Mouse (Mus musculus): Measurements from ENCODE around the gene Aif1.

Gene Aif1

DNA sequence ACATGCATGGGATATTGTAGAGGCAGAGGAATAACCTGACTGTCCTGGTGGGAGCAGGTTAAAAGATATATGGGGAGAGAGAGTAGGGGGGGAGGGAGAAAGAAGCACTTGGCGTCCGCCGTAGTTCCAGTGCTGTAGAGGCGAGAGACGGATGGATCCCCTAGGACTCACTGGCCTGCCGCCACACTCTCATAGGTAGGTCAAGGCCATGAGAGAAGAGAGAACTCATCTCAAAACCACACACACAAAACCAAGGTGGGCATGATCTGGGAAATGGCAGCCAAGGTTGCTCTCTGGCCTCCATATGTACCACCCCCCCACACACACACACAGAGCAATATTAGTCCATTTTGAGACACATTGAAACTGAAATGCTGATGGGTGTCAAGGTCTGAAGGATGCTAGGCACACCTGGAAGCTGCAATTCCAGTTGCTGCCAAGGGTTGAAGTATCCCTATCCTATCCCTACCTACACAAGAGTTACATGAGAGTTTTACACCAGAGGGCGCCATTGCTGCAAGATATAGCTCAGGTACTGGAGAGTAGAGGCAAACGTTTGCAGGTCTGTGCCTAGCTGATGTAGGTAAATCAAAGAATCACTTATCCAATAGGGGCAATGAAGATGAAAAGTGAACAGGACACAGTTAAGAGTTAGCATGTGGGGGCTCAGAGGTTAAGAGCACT is 9.4 kb downstream of the Aif1 start:
- DNase-seq (ENCODE audit: low read depth, low spot score), result peak; percentile 93

- peak; percentile 25 for DNase-seq (ENCODE audit: low read depth, low spot score)
These were observed 10.3 kb downstream of the Aif1 start for GRCm38 (mm10) chr17:35165451-35166155.

GRCm38 (mm10) chr17:35164568-35165450 is 11.1 kb downstream of the Aif1 start, which contains the start of gene Prrc2a:
Prrc2a (minus strand) TSS chr17:35164897.
- DNase-seq (ENCODE audit: low read depth, low spot score), result peak; percentile 99

DNA sequence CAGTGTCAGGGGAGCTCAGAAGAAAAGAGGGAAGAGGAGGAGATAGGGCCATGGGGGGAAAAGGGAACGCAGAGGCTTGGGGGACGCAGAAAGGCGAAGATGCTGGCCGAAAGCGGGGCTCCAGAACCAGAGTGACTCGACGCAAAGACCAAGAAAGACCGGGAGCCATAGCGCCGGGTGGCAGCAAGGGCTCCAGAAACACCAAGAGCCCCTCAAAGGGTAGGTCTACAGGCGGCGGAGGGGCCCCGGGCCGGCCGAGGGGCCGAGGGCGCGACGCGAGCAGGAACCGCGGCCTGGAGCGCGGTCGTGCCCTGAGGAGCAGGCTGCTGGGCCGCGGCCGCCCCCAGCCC is 11.7 kb downstream of the Aif1 start:
- DNase-seq (ENCODE audit: low read depth, low spot score), result no peak

- peak; percentile 26 for DNase-seq (ENCODE audit: low read depth, low spot score)
These were observed 12.4 kb downstream of the Aif1 start for GRCm38 (mm10) chr17:35163326-35164081.

GRCm38 (mm10) chr17:35162730-35163129 is 13.1 kb downstream of the Aif1 start:
- no peak for DNase-seq (ENCODE audit: low read depth, low spot score)

GRCm38 (mm10) chr17:35162121-35162520 is 13.7 kb downstream of the Aif1 start:
- DNase-seq (ENCODE audit: low read depth, low spot score), result no peak

GRCm38 (mm10) chr17:35161421-35161820 is 14.4 kb downstream of the Aif1 start:
- DNase-seq (ENCODE audit: low read depth, low spot score), result no peak

GRCm38 (mm10) chr17:35159638-35160037 is 16.2 kb downstream of the Aif1 start:
- no peak for DNase-seq (ENCODE audit: low read depth, low spot score)

- no peak for DNase-seq (ENCODE audit: low read depth, low spot score)
These were observed 16.8 kb downstream of the Aif1 start for GRCm38 (mm10) chr17:35158850-35159593.

DNA sequence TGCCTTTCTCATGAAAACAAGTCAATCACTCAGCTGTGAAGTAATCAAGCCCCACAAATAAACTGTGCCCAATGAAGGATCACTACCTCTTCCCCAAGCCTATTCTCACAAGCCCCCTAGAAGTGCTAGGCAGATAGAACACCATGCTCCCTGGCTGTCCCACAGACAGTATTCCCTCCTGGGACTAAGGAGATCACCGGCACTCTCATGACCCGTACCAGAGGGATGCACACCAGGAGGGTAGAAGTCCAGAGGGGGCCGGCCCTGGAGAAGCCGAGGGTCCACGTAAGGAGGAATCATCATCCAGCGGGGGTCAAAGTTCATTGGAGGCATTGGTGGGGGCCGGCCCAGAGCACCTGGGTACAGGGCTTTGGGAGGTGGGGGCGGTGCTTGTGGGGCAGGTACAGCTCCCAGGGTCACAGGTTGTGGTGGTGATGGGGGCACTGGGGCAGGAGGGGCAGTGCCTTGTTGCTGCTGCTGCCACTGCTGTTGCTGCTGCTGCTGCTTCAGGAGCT is 18.1 kb downstream of the Aif1 start:
- no peak for DNase-seq (ENCODE audit: low read depth, low spot score)

DNA sequence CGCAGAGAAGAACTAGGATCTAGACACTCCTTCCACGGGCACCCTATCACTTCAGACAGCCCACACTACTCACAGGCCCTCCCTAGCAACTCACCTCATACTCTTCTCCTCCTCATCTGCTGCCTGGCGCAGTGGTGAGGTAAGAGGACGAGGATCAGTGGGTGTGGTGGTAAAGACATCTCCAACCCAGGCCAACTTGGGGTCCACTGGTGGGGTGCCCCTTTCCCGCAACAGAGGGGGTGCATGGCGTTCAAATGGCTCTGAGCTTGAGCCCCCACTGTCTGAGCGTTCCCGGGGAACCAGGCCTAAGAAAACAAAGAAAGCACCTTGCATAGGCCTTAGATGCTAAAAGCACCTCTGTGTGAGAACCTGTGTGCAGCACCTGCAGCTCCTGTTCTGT is 18.6 kb downstream of the Aif1 start:
- no peak for DNase-seq (ENCODE audit: low read depth, low spot score)

- no peak for DNase-seq (ENCODE audit: low read depth, low spot score)
These were observed 19.2 kb downstream of the Aif1 start for GRCm38 (mm10) chr17:35156461-35157200.

GRCm38 (mm10) chr17:35155451-35155850 is 20.4 kb downstream of the Aif1 start:
- no peak for DNase-seq (ENCODE audit: low read depth, low spot score)

GRCm38 (mm10) chr17:35154616-35155015 is 21.3 kb downstream of the Aif1 start:
- no peak for DNase-seq (ENCODE audit: low read depth, low spot score)

GRCm38 (mm10) chr17:35153931-35154330 is 21.9 kb downstream of the Aif1 start:
- DNase-seq (ENCODE audit: low read depth, low spot score), result no peak

GRCm38 (mm10) chr17:35153077-35153476 is 22.8 kb downstream of the Aif1 start:
- no peak for DNase-seq (ENCODE audit: low read depth, low spot score)

DNA sequence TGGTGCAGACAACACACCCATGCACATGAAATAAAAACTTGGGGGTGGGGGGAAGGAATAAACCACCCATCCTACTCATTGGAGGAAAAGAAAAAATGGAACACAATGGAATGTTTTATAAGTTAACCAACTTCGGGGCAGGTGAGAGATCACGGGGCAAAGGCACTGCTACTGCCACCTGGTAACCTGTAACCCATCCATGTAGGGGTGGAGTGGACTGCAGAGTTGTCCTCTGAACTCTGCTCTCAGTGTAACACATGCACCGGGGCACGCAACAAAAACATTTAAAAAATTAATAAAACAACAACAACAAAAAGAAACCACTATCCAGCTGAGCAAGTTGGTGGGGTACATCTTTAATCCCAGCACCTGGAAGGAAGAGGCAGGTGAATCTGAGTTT is 23.7 kb downstream of the Aif1 start:
- no peak for DNase-seq (ENCODE audit: low read depth, low spot score)

- DNase-seq (ENCODE audit: low read depth, low spot score), result no peak
These were observed 27.8 kb downstream of the Aif1 start for GRCm38 (mm10) chr17:35147922-35148639.
